Mouse (Mus musculus): ENCODE measurements at regions not wholly inside any gene's neighbourhood (a gene's known extent, or its start where the extent isn't known, plus 50 kb on each side); places are given as distances from the start of the nearest gene placed in this dataset.

DNA sequence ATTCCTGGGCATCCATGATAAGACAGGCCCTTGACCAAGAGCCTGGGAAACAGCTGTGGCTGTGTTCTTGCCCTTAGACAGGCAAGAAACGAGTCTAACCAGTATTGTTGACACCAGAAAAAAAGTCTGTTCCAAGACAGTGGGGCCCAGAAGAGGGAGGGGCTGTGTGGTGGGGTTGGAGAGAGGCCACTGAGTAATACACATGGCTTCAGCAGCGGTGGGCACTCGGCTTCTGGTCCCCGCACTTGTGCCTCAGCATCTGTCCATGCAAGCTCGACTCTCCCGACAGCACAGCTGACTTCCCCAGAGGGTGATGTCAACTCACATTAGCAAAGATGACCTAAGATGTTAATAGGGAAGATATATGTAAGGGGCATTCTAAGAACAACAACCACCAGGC, 110.9 kb upstream of the Tle3 start:
- no peak for TF ChIP-seq GABPA (IDR thresholded peaks at IDR 0.05; ENCODE audit: insufficient replicate concordance, low read depth, low read length)
- no peak for TF ChIP-seq ETS1 (conservative IDR thresholded peaks at IDR 0.05; ENCODE audit: low read depth, low read length)
- no peak for TF ChIP-seq MAZ (IDR thresholded peaks at IDR 0.05; ENCODE audit: low read depth, low read length)
- TF ChIP-seq ELF1 (IDR thresholded peaks at IDR 0.05; ENCODE audit: low read depth, low read length): no peak
- no peak for TF ChIP-seq CHD1 (IDR thresholded peaks at IDR 0.05; ENCODE audit: low read depth, low read length)
- TF ChIP-seq UBTF (IDR thresholded peaks at IDR 0.05; ENCODE audit: low read depth, low read length): no peak
- TF ChIP-seq E2F4 (IDR thresholded peaks at IDR 0.05; ENCODE audit: insufficient replicate concordance, low read depth, low read length): no peak
- no peak for TF ChIP-seq POLR2AphosphoS2 (IDR thresholded peaks at IDR 0.05; ENCODE audit: low read depth, low read length)
- no peak for TF ChIP-seq MEF2A (IDR thresholded peaks at IDR 0.05; ENCODE audit: borderline replicate concordance, low read depth, low read length)
- TF ChIP-seq HCFC1 (IDR thresholded peaks at IDR 0.05; ENCODE audit: low read depth, low read length): no peak
- no peak for TF ChIP-seq NELFE (IDR thresholded peaks at IDR 0.05; ENCODE audit: low read depth, low read length)
- no peak for TF ChIP-seq USF1 (IDR thresholded peaks at IDR 0.05; ENCODE audit: low read depth, low read length)
- no peaks in the 10 kb centered on the region for H3K27me3 ChIP-seq (replicated peaks)

DNA sequence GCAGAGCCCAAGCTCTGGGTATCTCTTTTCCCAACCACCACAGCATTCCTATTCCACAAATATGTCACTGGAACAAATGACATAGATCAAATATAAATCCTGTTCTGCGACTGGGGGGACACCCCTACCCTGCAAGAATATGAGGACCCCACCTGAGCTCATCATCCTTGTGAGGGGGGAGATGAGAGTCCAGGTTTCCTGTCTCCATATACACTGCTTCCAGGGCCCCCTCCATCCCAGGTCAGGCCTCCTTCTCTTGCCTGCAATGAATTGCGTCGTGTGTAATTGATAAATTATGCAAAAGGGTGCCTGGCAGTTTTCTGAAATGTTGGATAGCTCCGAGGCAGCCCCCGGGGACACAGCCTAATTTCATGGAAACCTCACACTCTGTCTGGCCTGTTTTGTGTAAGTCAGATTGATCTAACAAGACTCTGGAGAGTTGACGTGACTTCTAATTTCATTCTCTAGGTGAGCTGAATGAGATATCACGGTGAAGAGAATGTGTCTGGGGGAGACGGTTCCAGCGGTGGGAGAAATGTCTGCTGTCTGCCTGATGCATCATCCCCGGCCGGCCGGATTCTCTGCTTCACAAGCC, 110.3 kb upstream of the Tle3 start:
- no peak overlapping the region for H3K27ac ChIP-seq (ENCODE audit: insufficient read depth, low read depth)
- no peaks in the 10 kb centered on the region for H3K79me2 ChIP-seq (replicated peaks; ENCODE audit: control insufficient read depth, extremely low read depth, insufficient read depth, poor library complexity, severe bottlenecking)
- DNase-seq (ENCODE audit: extremely low read depth): no peak
- no peaks in the 10 kb centered on the region for H3K27me3 ChIP-seq (replicated peaks)
- H3K4me2 ChIP-seq (ENCODE audit: insufficient read depth, low read depth, poor library complexity, severe bottlenecking): no peak overlapping the region
- dilution Hi-C loops (cut with MboI; ENCODE audit: extremely low pct_ligation_motif_present, extremely low pct_unique_long_range_greater_than_20kb, low sequenced_read_pairs): no loop called here
- peaks cover 10% of the 10 kb centered on the region for H3K9me3 ChIP-seq (replicated peaks; ENCODE audit: low read length)
- H3K9ac ChIP-seq (ENCODE audit: insufficient read depth, low read depth): no peak overlapping the region
- H3K4me1 ChIP-seq (ENCODE audit: control insufficient read depth in 1 of 2, insufficient read depth in 2 of 2): peaks cover 9 to 28% of the 10 kb centered on the region in 2 experiments; a peak in 3 of 4 replicates
- H3K36me3 ChIP-seq (replicated peaks in 1 of 2; ENCODE audit: control insufficient read depth in 1 of 2, insufficient read depth in 1 of 2, low read length in 1 of 2): no peaks in the 10 kb centered on the region
- H3K4me3 ChIP-seq (replicated peaks in 1 of 3; ENCODE audit: low read depth in 2 of 3, low read length in 2 of 3, poor library complexity in 1 of 3): no peak overlapping the region
- in situ Hi-C loops (cut with MboI; ENCODE audit: low pct_ligation_motif_present, low pct_unique_long_range_greater_than_20kb, low sequenced_read_pairs): no loop called here
- TF ChIP-seq MAFK (IDR thresholded peaks at IDR 0.05; ENCODE audit: insufficient replicate concordance, low read length): no peak
- TF ChIP-seq POLR2A (IDR thresholded peaks at IDR 0.05; ENCODE audit: low read depth, low read length): no peak
- no peak for TF ChIP-seq IRF4 (IDR thresholded peaks at IDR 0.05; ENCODE audit: low read depth, low read length)
- TF ChIP-seq KAT2A (IDR thresholded peaks at IDR 0.05; ENCODE audit: insufficient replicate concordance, low read length): no peak
- no peak for TF ChIP-seq MEF2A (IDR thresholded peaks at IDR 0.05; ENCODE audit: borderline replicate concordance, low read depth, low read length)
- TF ChIP-seq MAZ (IDR thresholded peaks at IDR 0.05; ENCODE audit: low read depth, low read length): no peak
- no peak for TF ChIP-seq RCOR1 (conservative IDR thresholded peaks at IDR 0.05; ENCODE audit: low read depth, low read length)

More for the DNA sequence above, 110.9 kb upstream of the Tle3 start:
- no peak overlapping the region for H3K9ac ChIP-seq (ENCODE audit: insufficient read depth, low read depth)
- no peak overlapping the region for H3K4me3 ChIP-seq (replicated peaks in 1 of 3; ENCODE audit: low read depth in 2 of 3, low read length in 2 of 3, poor library complexity in 1 of 3)
- H3K79me2 ChIP-seq (replicated peaks; ENCODE audit: control insufficient read depth, extremely low read depth, insufficient read depth, poor library complexity, severe bottlenecking): no peaks in the 10 kb centered on the region
- H3K9me3 ChIP-seq (replicated peaks; ENCODE audit: low read length): peaks cover 10% of the 10 kb centered on the region
- no peak overlapping the region for H3K27ac ChIP-seq (ENCODE audit: insufficient read depth, low read depth)
- no peak overlapping the region for H3K4me2 ChIP-seq (ENCODE audit: insufficient read depth, low read depth, poor library complexity, severe bottlenecking)
- no peak for DNase-seq (ENCODE audit: extremely low read depth)
- in situ Hi-C loops (cut with MboI; ENCODE audit: low pct_ligation_motif_present, low pct_unique_long_range_greater_than_20kb, low sequenced_read_pairs) (no loop called here), dilution Hi-C loops (cut with MboI; ENCODE audit: extremely low pct_ligation_motif_present, extremely low pct_unique_long_range_greater_than_20kb, low sequenced_read_pairs) (no loop called here)
- H3K4me1 ChIP-seq (ENCODE audit: control insufficient read depth in 1 of 2, insufficient read depth in 2 of 2): peaks cover 9 to 24% of the 10 kb centered on the region in 2 experiments; a peak in 3 of 4 replicates
- H3K36me3 ChIP-seq (replicated peaks in 1 of 2; ENCODE audit: control insufficient read depth in 1 of 2, insufficient read depth in 1 of 2, low read length in 1 of 2): no peaks in the 10 kb centered on the region
